Mouse (Mus musculus) brown adipose tissue, adult 24 weeks (tissue): ENCODE measurements at regions not wholly inside any gene's neighbourhood (a gene's known extent, or its start where the extent isn't known, plus 50 kb on each side); places are given as distances from the start of the nearest gene placed in this dataset.

Source experiments
- H3K27ac ChIP-seq: fragments of 200-500 bp; replicated peaks from 2 replicates; pipeline ENCODE4 v1.5.1; 2012; ENCODE audit warnings: low read depth, mild to moderate bottlenecking, low read length
- H3K4me1 ChIP-seq: fragments of 200-500 bp; 2 replicates; pipeline ENCODE4 v1.6.1; 2012; ENCODE audit warnings: low read length, mixed read lengths; ENCODE audit not compliant: control insufficient read depth, insufficient read depth, insufficient read length
- H3K4me3 ChIP-seq: fragments of 200-500 bp; 2 replicates; pipeline ENCODE4 v1.5.1; 2012; ENCODE audit warnings: low read depth, mild to moderate bottlenecking, low read length, moderate library complexity; ENCODE audit not compliant: insufficient read depth

DNA sequence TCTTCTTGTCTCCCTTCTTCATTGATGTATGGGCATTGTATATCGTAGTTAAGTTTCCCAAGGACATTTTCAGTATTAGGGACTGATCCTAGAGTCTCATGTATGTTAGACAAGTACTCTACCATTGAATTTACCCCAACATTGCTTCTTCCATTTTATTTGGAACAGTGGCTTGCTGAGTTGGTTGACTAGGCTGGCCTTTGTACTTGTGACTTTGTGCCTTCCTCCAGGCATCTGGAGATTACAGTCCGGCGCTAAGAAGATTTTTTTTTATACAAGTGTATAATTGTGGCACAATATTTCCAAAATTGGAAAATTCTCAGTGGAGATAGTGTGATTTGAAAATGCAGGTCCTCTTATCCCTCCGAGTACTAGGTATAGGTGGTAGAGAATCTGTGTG is 1165.5 kb upstream of the A1bg start:
- no peaks in the 10 kb centered on the region for H3K4me1 ChIP-seq
- no peak overlapping the region for H3K4me3 ChIP-seq
- no peak overlapping the region for H3K27ac ChIP-seq

DNA sequence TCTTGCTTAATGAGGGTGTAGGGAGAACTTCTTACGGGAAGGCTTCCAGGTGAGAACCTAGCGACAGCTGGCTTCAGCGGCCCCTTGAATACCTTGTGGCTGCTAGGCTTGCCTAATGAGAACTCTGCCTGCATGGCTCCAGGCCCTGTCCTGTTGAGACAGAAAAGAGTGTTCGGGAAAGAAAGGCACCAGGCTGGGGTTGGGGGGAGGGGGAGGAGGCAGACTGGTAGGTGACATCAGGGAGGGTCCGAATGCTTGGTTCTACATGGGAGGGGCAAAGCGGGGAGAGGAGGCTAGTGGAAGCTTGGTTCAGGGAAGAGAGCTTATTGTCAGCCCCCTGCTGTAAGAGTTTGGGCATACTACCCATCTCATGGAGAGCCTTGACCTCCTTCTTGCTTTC is 1164.9 kb upstream of the A1bg start:
- H3K4me3 ChIP-seq = no peak overlapping the region
- H3K27ac ChIP-seq = no peak overlapping the region
- no peaks in the 10 kb centered on the region for H3K4me1 ChIP-seq

DNA sequence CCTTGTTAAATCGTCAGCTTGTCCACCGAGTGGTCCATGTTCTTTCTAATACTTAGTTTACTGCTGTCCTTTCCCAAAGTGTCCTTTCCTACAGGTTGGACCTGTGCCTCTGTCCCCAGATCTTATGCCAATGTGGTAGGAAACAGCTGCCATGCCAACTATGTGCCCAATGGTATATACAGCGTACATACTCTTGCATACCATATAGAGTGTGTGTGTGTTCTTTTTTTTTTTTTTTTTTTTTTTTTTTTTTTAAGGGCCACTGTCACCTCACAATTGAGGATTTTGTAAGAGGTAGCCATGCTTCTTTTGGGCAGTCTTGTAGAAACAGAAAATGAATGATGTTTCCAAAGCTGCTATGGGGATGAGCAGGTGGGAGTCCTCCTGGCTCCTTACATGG is 1163.2 kb upstream of the A1bg start:
- Histone ChIP-seq H3K4me1 (no peaks in the 10 kb centered on the region), H3K27ac (no peak overlapping the region), H3K4me3 (no peak overlapping the region)

DNA sequence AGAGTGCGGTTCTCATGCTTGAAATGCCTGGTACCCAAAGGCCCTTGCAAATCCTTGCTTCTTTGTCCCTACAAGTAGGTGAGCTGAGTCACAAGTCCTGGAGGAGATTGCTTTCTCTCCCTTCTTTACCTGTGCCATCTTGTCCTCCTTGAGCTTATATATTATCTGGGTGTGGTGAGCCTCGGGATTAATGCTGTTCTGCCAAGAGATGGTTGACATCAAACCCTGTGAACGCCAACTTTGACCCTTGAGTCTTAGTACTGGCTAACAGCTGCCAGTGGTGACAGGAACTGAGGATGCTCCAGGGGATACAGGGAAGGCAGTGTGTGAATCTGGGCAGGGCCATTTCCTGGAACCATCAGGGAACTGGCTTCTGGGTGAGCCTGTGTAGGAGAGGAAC is 1160.5 kb upstream of the A1bg start:
- Histone ChIP-seq H3K4me3 (no peak overlapping the region), H3K27ac (no peak overlapping the region), H3K4me1 (0 out of 2 replicates have a peak, but pooled peaks cover 6% of the 10 kb centered on the region)

DNA sequence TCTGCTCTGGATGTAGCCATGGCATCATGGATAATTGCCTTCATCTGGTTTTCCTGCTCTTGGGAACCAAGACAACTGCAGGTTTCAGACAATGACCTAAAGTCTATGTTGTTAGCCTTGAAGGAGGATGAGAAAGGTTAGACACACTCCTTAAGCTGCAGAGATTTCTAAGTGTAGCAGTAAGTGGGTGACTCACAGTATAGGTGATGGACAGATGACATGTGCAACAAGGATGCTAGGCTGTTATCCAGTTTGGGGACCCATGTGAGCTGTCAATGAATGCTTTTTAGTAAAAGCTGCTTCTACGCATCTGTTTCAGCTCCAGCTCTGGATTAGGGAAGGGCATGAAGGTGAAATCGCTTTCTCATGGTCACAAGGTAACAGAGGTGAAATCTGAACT is 1159.7 kb upstream of the A1bg start:
- Histone ChIP-seq H3K4me1 (0 out of 2 replicates have a peak, but pooled peaks cover 6% of the 10 kb centered on the region), H3K4me3 (no peak overlapping the region), H3K27ac (no peak overlapping the region)

DNA sequence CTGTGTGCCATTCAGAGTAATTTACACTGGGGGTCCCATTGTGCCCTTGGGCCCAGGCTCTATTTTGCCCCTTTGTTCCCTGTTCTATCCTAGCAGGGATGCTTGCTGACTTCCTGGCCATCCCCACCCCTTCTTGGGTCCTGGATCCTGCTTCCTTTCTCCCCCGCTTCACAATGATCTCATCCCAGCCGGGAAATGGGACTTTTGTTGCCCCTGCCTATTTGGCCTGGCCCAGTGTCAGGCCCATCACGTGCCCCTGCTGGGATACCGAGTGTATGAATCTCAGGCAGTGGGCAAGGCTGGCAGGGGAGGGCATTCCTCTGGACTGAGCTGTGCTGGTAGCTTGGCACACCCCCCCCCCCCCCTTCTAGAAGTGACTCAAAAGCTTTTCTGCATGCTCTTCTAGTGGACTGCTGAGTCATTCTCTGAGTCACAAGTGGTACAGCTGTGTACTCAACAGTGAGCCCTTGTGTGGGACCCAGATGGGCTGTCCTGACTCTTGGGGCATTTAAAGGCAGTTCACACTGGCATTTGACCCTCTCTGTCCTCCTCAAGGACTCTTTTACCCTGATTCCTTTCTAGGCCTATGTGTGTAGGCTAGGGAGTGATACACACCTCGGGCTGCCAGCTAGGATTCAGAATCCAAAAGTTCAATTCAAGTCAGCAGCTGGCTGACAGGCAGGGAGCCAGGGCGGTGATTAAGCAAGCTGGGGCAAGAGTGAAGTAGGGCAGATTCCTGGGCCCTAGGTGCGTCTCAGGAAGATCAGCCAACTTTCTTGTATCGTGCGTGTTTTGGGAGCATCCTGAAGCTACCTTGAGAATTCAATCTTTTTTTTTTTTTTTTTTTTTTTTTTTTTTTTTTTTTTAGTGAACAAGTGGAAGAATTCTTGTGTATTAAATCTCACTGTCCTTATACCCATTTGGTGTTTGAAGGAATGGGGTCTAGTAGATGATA is 1156.6 kb upstream of the A1bg start:
- Histone ChIP-seq H3K4me3 (no peak overlapping the region), H3K27ac (peak overlapping the region; percentile 97), H3K4me1 (0 out of 2 replicates have a peak, but pooled peaks cover 6% of the 10 kb centered on the region)

DNA sequence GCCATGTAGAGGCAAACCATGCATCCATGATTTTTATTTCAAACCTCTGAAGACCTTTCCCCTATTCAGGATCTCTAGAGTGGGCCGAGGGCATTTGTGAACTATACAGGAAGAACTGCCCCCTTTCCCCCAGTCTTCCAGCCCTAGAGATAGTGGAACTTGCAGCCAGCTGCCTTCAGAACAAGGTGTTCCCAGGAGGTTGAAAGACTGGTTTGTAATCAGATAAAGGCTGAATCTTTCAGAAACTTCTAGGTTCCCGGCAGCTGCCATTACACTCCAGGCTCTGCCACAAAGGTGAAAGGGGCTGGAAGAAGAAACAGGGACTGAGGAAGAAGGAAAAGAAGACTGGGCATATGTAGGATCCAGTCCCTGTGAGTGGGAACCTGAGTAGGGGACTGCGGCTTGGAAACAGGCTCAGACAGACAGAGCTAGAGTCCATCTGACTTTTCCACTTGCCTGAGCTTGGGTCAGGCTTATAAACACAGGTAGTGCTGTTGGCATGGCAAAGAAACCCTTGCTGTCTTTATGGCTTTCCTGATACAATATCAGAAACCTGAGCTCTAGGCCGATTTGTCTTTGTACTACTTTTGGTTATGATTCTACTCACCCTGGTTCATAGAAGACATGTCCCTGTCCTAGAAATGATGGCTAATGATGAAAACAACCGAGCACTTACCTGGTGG is 1153.9 kb upstream of the A1bg start:
- no peak overlapping the region for H3K4me3 ChIP-seq
- H3K27ac ChIP-seq = no peak overlapping the region
- H3K4me1 ChIP-seq = 0 out of 2 replicates have a peak, but pooled peaks cover 6% of the 10 kb centered on the region

DNA sequence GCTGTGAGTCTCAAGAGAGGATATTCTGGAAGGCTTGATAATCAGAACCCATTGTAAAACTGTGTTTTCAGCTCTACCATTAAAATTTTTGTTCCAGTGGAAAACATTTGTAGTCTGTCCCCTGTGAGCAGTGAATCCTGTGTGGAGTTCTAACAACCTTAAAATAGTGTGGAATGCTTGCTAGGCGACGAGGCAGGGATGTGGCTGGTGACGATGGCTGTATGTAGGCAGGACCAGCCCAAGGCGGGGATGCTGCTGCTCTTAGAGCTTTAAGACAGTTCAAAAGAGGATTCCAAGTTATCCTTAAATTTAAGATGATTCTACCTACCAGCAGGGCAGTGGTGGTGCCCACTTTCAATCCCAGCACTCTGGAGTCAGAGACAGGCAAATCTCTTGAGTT is 1151.9 kb upstream of the A1bg start:
- Histone ChIP-seq H3K4me1 (0 out of 2 replicates have a peak, but pooled peaks cover 8% of the 10 kb centered on the region), H3K4me3 (no peak overlapping the region), H3K27ac (no peak overlapping the region)

DNA sequence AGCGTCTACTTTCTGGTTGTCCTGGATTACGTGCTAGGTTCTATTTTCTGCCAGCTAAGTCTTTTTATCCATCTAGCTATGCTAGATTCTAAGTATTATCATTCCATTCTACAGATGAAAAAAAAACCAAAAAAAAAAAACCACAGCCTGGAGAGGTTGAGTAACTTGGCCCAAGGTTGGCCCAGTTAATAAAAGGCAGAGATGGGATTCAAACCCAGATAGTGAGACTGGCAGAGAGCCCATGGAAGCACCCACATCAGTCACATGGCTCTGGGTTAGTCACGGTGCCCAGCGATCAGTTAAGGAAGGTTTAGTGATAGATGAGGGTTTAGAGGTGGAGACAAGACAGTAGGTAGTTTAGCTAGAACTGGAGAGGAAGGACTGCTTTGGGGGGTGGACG is 1150.8 kb upstream of the A1bg start:
- Histone ChIP-seq H3K27ac (no peak overlapping the region), H3K4me1 (0 out of 2 replicates have a peak, but pooled peaks cover 3% of the 10 kb centered on the region), H3K4me3 (no peak overlapping the region)

DNA sequence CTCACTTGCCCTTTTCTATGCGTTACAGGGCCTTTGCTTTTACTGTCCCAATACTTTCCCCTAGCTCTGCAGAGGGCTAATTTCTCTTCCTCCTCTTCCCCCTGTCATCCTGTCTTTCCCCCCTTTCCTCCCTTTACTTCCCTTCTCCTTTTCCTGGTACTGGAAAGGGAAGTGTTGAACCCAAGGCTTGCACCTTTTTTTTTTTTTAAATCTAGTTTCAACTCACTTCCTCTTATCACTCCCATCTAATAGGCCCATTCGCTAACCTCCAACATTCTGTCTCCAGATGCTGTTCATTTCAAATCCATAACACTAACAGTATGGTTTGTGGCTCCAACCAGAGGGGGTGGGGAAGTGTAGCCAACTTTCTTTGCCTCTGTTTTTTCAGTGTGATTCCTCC is 1148.5 kb upstream of the A1bg start:
- Histone ChIP-seq H3K4me3 (no peak overlapping the region), H3K4me1 (0 out of 2 replicates have a peak, but pooled peaks cover 2% of the 10 kb centered on the region), H3K27ac (no peak overlapping the region)

DNA sequence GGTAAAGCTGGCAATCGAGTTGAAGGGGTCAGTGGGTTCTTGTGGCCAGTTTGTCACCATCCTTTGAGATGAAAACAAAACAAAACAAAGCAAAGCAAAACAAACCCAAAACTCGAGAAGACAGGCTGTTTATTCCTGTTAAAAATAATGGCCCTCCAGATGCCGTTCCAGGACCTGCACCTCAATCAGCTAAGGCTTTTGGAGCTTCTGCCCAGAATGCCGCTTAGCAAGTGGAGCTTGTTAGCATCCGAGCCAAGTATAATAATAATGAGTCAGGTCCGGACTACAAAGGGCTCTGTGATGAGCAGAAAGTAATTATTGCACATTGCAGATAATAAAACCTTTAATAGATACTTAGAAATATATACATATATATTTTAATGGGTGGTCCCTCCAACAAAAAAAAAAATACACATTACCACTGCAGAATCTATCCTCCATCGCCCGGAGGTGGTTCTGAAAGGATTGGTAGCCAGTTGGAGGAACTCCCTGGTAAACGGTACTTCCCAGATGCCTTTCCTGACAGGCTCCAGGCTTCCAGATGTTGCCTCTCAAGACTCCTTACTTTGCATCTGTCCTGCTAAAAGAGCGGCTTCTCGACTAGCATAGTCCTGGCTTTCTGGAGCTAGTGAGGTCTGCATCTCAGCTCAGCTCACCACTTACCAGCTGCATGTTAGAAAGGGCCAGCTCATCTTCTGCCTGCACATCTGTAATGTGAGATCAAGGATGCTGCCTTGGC is 1145.8 kb upstream of the A1bg start:
- Histone ChIP-seq H3K4me3 (no peak overlapping the region), H3K4me1 (0 out of 2 replicates have a peak, but pooled peaks cover 2% of the 10 kb centered on the region), H3K27ac (no peak overlapping the region)

DNA sequence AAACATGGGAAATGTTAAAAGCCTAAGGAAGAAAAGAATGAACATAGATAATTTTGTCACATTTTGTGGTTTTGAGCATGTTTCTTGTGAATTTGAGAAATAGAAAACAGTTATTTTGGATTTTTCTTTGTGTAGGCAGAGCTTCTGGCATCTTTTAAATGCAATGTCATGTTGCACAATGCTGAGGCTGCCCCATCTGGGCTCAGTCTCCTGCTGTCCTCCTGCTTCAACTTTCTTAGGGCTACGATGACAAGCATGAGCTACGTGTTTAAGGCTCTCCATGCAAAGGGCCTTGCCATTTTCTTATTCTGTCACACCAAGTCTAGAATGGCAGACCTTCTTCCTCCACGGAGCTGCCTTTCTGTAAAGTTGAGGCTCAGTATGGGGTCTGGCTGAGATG is 1141.6 kb upstream of the A1bg start:
- Histone ChIP-seq H3K27ac (no peak overlapping the region), H3K4me3 (no peak overlapping the region), H3K4me1 (peaks cover 2% of the 10 kb centered on the region; the same call in 1 of the 2 replicates)

DNA sequence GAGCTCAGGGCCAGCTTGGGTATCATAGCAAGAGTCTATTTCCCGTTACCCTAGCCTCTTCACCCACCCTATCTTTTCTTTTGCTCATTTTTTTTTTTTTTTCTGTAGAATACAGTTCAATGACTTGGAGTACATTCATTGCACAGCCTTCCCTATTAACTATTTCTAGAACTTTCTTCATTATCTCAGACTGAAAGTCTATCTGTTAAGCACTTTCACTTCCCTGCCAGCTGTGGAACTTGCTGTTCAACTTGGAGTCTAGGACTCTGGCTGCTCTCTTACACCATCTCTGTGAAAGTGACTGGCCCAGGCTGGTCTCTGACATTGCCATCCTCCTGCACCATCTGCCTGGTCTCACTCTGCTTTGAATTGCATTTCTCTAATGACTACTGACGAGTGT is 1134.6 kb upstream of the A1bg start:
- H3K4me1 ChIP-seq = peaks cover 24% of the 10 kb centered on the region
- peak overlapping the region; percentile 70 for H3K27ac ChIP-seq
- H3K4me3 ChIP-seq = no peak overlapping the region

DNA sequence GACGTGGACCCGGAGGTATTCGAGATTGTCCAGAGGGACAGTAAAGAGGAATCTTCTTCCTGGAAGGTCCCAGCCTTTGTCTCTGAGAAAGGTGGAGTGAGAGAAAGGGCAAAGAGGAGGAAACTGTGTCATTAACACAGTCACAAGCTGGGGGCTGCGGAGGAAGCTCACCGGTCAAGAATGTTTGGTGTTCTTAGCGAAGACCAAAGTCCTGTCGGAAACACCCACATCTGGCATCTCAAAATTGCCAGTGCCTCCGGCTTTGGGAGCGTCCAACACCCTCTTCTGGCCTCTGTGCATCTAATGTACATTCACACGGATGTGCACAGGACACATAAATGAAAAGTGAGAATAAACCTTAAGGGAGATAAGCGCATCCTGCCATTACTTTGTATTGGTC is 1134.1 kb upstream of the A1bg start:
- H3K4me3 ChIP-seq = no peak overlapping the region
- H3K27ac ChIP-seq = peak overlapping the region; percentile 70
- peaks cover 24% of the 10 kb centered on the region for H3K4me1 ChIP-seq

DNA sequence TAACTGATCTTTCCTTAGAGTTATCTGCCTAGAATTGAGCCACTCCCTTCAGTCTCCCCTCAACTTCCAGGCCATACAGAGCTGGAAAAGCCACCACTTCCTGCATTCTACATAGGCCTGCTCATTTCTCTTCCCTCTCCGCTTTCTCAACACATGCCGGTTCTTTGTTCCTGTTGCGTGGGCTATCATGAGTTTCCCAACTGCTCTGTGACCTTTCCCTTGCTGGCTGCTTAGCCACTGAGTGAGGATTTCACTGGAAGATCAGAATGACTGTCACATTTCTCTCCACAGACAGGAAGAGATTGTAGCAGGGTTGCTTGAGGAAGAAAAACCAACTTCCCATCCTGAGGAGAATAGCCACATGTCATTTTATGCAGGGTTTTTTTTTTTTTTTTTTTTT is 1133.6 kb upstream of the A1bg start:
- H3K27ac ChIP-seq = peak overlapping the region; percentile 92
- no peak overlapping the region for H3K4me3 ChIP-seq
- H3K4me1 ChIP-seq = peaks cover 24% of the 10 kb centered on the region
